Mouse (Mus musculus): ENCODE data around the gene Prpf8.

DNA sequence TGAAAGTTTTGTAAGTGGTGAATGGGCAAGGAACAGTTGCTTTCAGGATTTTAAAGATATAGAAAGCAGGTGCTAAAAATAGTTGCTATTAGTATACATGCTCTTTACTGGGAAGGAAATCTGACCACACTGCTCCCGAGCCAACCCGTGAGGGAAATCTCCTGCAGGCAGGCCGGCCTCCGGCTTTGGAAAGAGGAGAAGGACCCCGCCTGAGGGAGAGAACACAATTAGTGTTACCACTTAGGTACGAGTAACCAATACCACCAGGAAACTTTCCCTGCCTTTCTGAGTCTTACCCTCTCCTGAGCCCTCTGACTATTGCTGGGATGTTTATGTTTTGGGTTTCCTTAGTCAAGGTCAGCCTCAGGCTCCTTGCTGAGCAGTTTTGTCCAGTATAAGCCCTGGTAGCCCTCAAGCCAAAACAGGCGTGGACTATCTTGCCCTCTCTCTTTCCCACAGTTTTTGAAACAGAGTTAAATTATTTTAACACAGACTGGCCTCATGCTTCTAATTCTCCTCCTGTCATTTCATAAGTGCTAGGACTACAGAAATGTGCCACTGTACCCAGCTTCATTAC is 66.4 kb downstream of the Prpf8 start:
- TF ChIP-seq GATA1 (IDR thresholded peaks at IDR 0.05; ENCODE audit: low read length): no peak
- TF ChIP-seq TAL1 (IDR thresholded peaks at IDR 0.05; ENCODE audit: low read length): no peak
